Mouse (Mus musculus) midbrain, embryonic 16.5 days (tissue): ENCODE measurements at regions not wholly inside any gene's neighbourhood (a gene's known extent, or its start where the extent isn't known, plus 50 kb on each side); places are given as distances from the start of the nearest gene placed in this dataset.

Source experiments
- ATAC-seq: fragments of 200-750 bp; cut with Nextera tagmentation; 2 replicates; pipeline ENCODE4 v1.8.0; 2017; ENCODE audit warnings: moderate TSS enrichment
- H3K27ac ChIP-seq: fragments of 300-500 bp; sonication (generic); 2 replicates; pipeline ENCODE4 v1.5.1; 2014; ENCODE audit warnings: mild to moderate bottlenecking, low read length, mixed read lengths
- H3K27me3 ChIP-seq: fragments of 300-500 bp; sonication (generic); 2 replicates; pipeline ENCODE4 v1.6.1; 2014; ENCODE audit warnings: low read depth, low read length, mixed read lengths; ENCODE audit not compliant: control insufficient read depth, insufficient read depth
- H3K36me3 ChIP-seq: fragments of 300-500 bp; sonication (generic); 2 replicates; pipeline ENCODE4 v1.6.1; 2014; ENCODE audit warnings: mild to moderate bottlenecking, low read length, moderate library complexity, mixed read lengths; ENCODE audit not compliant: control insufficient read depth, insufficient read depth
- H3K4me1 ChIP-seq: fragments of 300-500 bp; sonication (generic); 2 replicates; pipeline ENCODE4 v1.6.1; 2014; ENCODE audit warnings: mild to moderate bottlenecking, low read length, mixed read lengths; ENCODE audit not compliant: control insufficient read depth, insufficient read depth
- H3K4me2 ChIP-seq: fragments of 300-500 bp; sonication (generic); 2 replicates; pipeline ENCODE4 v1.6.1; 2014; ENCODE audit warnings: mild to moderate bottlenecking, low read length, mixed read lengths
- H3K4me3 ChIP-seq: fragments of 300-500 bp; sonication (generic); 2 replicates; pipeline ENCODE4 v1.5.1; 2014; ENCODE audit warnings: low read depth, mild to moderate bottlenecking, low read length, moderate library complexity, mixed read lengths
- H3K9ac ChIP-seq: fragments of 300-500 bp; sonication (generic); 2 replicates; pipeline ENCODE4 v1.6.1; 2014; ENCODE audit warnings: low read depth, low read length, mixed read lengths
- H3K9me3 ChIP-seq: fragments of 300-500 bp; sonication (generic); replicated peaks from 2 replicates; pipeline ENCODE4 v1.6.1; 2014; ENCODE audit warnings: mild to moderate bottlenecking, low read length, mixed read lengths; ENCODE audit not compliant: control insufficient read depth, poor library complexity, severe bottlenecking
- WGBS: fragments of 180-500 bp; shearing (Covaris S2); extraction: QIAGEN DNeasy Blood & Tissue Kit; methylation state at CpG from one replicate; pipeline ENCODE4 v1.1.7; 2014; 5-methylcytosine and 5-hydroxymethylcytosine counted together

GRCm38 (mm10) chr5:133532678-133533077, 566.8 kb upstream of the Castor2 start:
- H3K27me3 ChIP-seq = no peaks in the 10 kb centered on the region
- H3K27ac ChIP-seq = no peak overlapping the region
- no peak overlapping the region for H3K9ac ChIP-seq
- no peak for ATAC-seq
- H3K4me3 ChIP-seq = no peak overlapping the region
- H3K9me3 ChIP-seq = no peaks in the 10 kb centered on the region
- no peaks in the 10 kb centered on the region for H3K4me1 ChIP-seq
- H3K4me2 ChIP-seq = no peak overlapping the region
- H3K36me3 ChIP-seq = no peaks in the 10 kb centered on the region

GRCm38 (mm10) chr5:133505661-133506060, 593.9 kb upstream of the Castor2 start:
- Histone ChIP-seq H3K4me3 (no peak overlapping the region), H3K27ac (no peak overlapping the region), H3K4me1 (no peaks in the 10 kb centered on the region), H3K36me3 (no peaks in the 10 kb centered on the region), H3K4me2 (no peak overlapping the region), H3K27me3 (no peaks in the 10 kb centered on the region), H3K9ac (no peak overlapping the region), H3K9me3 (no peaks in the 10 kb centered on the region)
- no peak for ATAC-seq
- 45% methylated on average over 2 of the region's 2 CpGs for WGBS

- ATAC-seq = no peak
- Histone ChIP-seq H3K9me3 (no peaks in the 10 kb centered on the region; the same call in 1 of the 2 replicates), H3K4me3 (no peak overlapping the region), H3K4me2 (no peak overlapping the region), H3K27me3 (no peaks in the 10 kb centered on the region), H3K4me1 (no peaks in the 10 kb centered on the region; the same call in 1 of the 2 replicates), H3K9ac (no peak overlapping the region), H3K27ac (no peak overlapping the region), H3K36me3 (no peaks in the 10 kb centered on the region)
- WGBS = 38% methylated on average over 5 of the region's 5 CpGs
These were observed 611.7 kb upstream of the Castor2 start for GRCm38 (mm10) chr5:133487806-133488290.

GRCm38 (mm10) chr5:133482291-133483086, 617.0 kb upstream of the Castor2 start:
- Histone ChIP-seq H3K4me1 (peaks cover 2% of the 10 kb centered on the region; the same call in 1 of the 2 replicates), H3K4me2 (no peak overlapping the region), H3K27me3 (no peaks in the 10 kb centered on the region), H3K27ac (no peak overlapping the region), H3K9ac (no peak overlapping the region), H3K9me3 (no peaks in the 10 kb centered on the region; the same call in 1 of the 2 replicates), H3K36me3 (no peaks in the 10 kb centered on the region), H3K4me3 (no peak overlapping the region)
- no peak for ATAC-seq
- WGBS = 41% methylated on average over 14 of the region's 14 CpGs

- Histone ChIP-seq H3K4me1 (peaks cover 2% of the 10 kb centered on the region; the same call in 1 of the 2 replicates), H3K4me2 (no peak overlapping the region), H3K9me3 (0 out of 2 replicates have a peak, but pooled peaks cover 2% of the 10 kb centered on the region), H3K9ac (no peak overlapping the region), H3K36me3 (no peaks in the 10 kb centered on the region), H3K27me3 (no peaks in the 10 kb centered on the region), H3K27ac (no peak overlapping the region), H3K4me3 (no peak overlapping the region)
- WGBS = 73% methylated on average over 6 of the region's 6 CpGs
- no peak for ATAC-seq
These were observed 620.3 kb upstream of the Castor2 start for GRCm38 (mm10) chr5:133479205-133479604.

- ATAC-seq = peak; percentile 84
- Histone ChIP-seq H3K27ac (peak overlapping the region; percentile 29; the same call in 1 of the 2 replicates), H3K27me3 (no peaks in the 10 kb centered on the region), H3K9ac (no peak overlapping the region), H3K36me3 (no peaks in the 10 kb centered on the region), H3K9me3 (no peaks in the 10 kb centered on the region), H3K4me2 (peak overlapping the region; percentile 26; the same call in 1 of the 2 replicates), H3K4me3 (no peak overlapping the region), H3K4me1 (peaks cover 11% of the 10 kb centered on the region)
- WGBS = 22% methylated on average over 7 of the region's 7 CpGs
These were observed 646.0 kb upstream of the Castor2 start for GRCm38 (mm10) chr5:133453349-133454049.

- H3K36me3 ChIP-seq = no peaks in the 10 kb centered on the region
- no peak overlapping the region for H3K4me3 ChIP-seq
- H3K4me2 ChIP-seq = no peak overlapping the region
- no peak overlapping the region for H3K27ac ChIP-seq
- H3K9ac ChIP-seq = no peak overlapping the region
- no peaks in the 10 kb centered on the region for H3K9me3 ChIP-seq
- WGBS = 30% methylated on average over 3 of the region's 3 CpGs
- H3K27me3 ChIP-seq = no peaks in the 10 kb centered on the region
- H3K4me1 ChIP-seq = peaks cover 11% of the 10 kb centered on the region
- no peak for ATAC-seq
These were observed 649.6 kb upstream of the Castor2 start for GRCm38 (mm10) chr5:133449926-133450325.

- Histone ChIP-seq H3K9me3 (no peaks in the 10 kb centered on the region), H3K9ac (no peak overlapping the region), H3K36me3 (no peaks in the 10 kb centered on the region), H3K4me3 (no peak overlapping the region), H3K27ac (no peak overlapping the region), H3K4me2 (no peak overlapping the region), H3K4me1 (no peaks in the 10 kb centered on the region), H3K27me3 (no peaks in the 10 kb centered on the region)
- 42% methylated on average over 1 of the region's 1 CpGs for WGBS
- no peak for ATAC-seq
These were observed 698.7 kb upstream of the Castor2 start for GRCm38 (mm10) chr5:133400826-133401225.

GRCm38 (mm10) chr5:133389896-133390295, 709.6 kb upstream of the Castor2 start:
- WGBS = 73% methylated on average over 4 of the region's 4 CpGs
- Histone ChIP-seq H3K4me2 (no peak overlapping the region), H3K36me3 (no peaks in the 10 kb centered on the region), H3K9ac (no peak overlapping the region), H3K27ac (no peak overlapping the region), H3K27me3 (no peaks in the 10 kb centered on the region), H3K4me1 (peaks cover 3% of the 10 kb centered on the region; the same call in 1 of the 2 replicates), H3K9me3 (no peaks in the 10 kb centered on the region; the same call in 1 of the 2 replicates), H3K4me3 (no peak overlapping the region)
- ATAC-seq = no peak
